Mouse (Mus musculus) limb, embryonic 13.5 days (tissue): ENCODE results near the gene Gm10318. TPM values are rescaled to one million over a fixed set of nuclear protein-coding genes. Genes with fewer than 3 reads are reported as not detected.

Experiments
- ATAC-seq: fragments of 200-750 bp; cut with Nextera tagmentation; 2 replicates; pipeline ENCODE4 v1.8.0; 2017; ENCODE audit warnings: low read depth, moderate number of reproducible peaks, moderate TSS enrichment; ENCODE audit not compliant: low FRiP score
- H3K27ac ChIP-seq: fragments of 300-500 bp; sonication (generic); 2 replicates; pipeline ENCODE4 v1.5.1; 2015; ENCODE audit warnings: inconsistent platforms, mild to moderate bottlenecking, moderate library complexity
- H3K27me3 ChIP-seq: fragments of 300-500 bp; sonication (generic); 2 replicates; pipeline ENCODE4 v1.6.1; 2015; ENCODE audit warnings: mild to moderate bottlenecking, inconsistent platforms
- H3K36me3 ChIP-seq: fragments of 300-500 bp; sonication (generic); 2 replicates; pipeline ENCODE4 v1.6.1; 2015; ENCODE audit warnings: inconsistent platforms, mild to moderate bottlenecking, moderate library complexity
- H3K4me1 ChIP-seq: fragments of 300-500 bp; sonication (generic); 2 replicates; pipeline ENCODE4 v1.6.1; 2015; ENCODE audit warnings: inconsistent platforms
- H3K4me2 ChIP-seq: fragments of 300-500 bp; sonication (generic); replicated peaks from 2 replicates; pipeline ENCODE4 v1.6.1; 2015; ENCODE audit warnings: inconsistent platforms, mild to moderate bottlenecking, moderate library complexity
- H3K4me3 ChIP-seq: fragments of 300-500 bp; sonication (generic); 2 replicates; pipeline ENCODE4 v1.5.1; 2015; ENCODE audit warnings: moderate library complexity, mild to moderate bottlenecking, inconsistent platforms
- H3K9ac ChIP-seq: fragments of 300-500 bp; sonication (generic); 2 replicates; pipeline ENCODE4 v1.6.1; 2015; ENCODE audit warnings: mild to moderate bottlenecking, inconsistent platforms
- H3K9me3 ChIP-seq: fragments of 300-500 bp; sonication (generic); 2 replicates; pipeline ENCODE4 v1.6.1; 2016; ENCODE audit warnings: inconsistent platforms
- WGBS: fragments of 180-500 bp; shearing (Covaris S2); methylation state at CpG from one replicate; pipeline ENCODE4 v1.1.7; 2015; 5-methylcytosine and 5-hydroxymethylcytosine counted together
- polyA plus RNA-seq: library from polyadenylated mRNA; unstranded; fragments of >200 nt; fragmentation: Nextera tagmentation; extraction: Ambion mirVana; gene quantifications from 2 replicates; pipeline ENCODE4 v1.2.1, GENCODE M21; 2015

Gene Gm10318
- not detected in 2 replicates for polyA plus RNA-seq

GRCm38 (mm10) chr10:77852559-77852958 is at the start of gene Gm10318:
Gm10318 (plus strand) TSS chr10:77852859.
- Histone ChIP-seq H3K27ac (no peak within 1 kb of the TSS), H3K9me3 (no peaks in the 10 kb centered on the region), H3K27me3 (no peaks in the 10 kb centered on the region), H3K9ac (no peak within 1 kb of the TSS), H3K4me2 (no peak within 1 kb of the TSS), H3K4me1 (no peaks in the 10 kb centered on the region), H3K36me3 (no peaks in the 10 kb centered on the region), H3K4me3 (no peak within 1 kb of the TSS)
- WGBS, result 68% methylated on average over 9 of the region's 9 CpGs
- ATAC-seq, result no peak

DNA sequence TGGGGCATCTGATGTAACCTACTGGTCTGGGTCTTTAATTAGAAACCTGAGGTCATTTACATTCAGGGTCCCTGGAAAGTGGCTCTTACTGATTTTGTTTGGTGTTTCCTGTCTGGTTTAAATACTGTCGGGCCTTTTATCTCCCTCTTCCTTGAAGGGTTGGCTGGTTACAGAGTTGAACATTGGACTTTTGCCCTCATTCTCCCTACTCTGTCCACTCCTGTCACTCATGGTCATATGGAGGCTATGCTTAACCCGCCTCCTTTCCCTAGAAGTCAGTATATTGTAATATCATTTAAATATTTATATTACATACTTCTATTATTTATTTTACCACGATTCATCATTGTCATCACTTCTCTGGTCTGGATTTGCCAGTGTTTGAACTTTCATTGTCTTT is 48.6 kb upstream of the Gm10318 start:
- Histone ChIP-seq H3K36me3 (no peaks in the 10 kb centered on the region), H3K4me3 (no peak overlapping the region), H3K4me2 (no peak overlapping the region), H3K27me3 (no peaks in the 10 kb centered on the region), H3K9me3 (no peaks in the 10 kb centered on the region; the same call in 1 of the 2 replicates), H3K9ac (no peak overlapping the region), H3K27ac (no peak overlapping the region), H3K4me1 (peaks cover 2% of the 10 kb centered on the region; the same call in 1 of the 2 replicates)
- no peak for ATAC-seq
- 72% methylated on average over 3 of the region's 3 CpGs for WGBS

- ATAC-seq, result no peak
- WGBS, result 63% methylated on average over 5 of the region's 5 CpGs
- no peaks in the 10 kb centered on the region for H3K36me3 ChIP-seq
- H3K4me3 ChIP-seq, result no peak within 1 kb of the TSS
- no peak within 1 kb of the TSS for H3K9ac ChIP-seq
- no peak within 1 kb of the TSS for H3K27ac ChIP-seq
- no peak within 1 kb of the TSS for H3K4me2 ChIP-seq
- H3K27me3 ChIP-seq, result no peaks in the 10 kb centered on the region
- H3K9me3 ChIP-seq, result peaks cover 8% of the 10 kb centered on the region; the same call in 1 of the 2 replicates
- H3K4me1 ChIP-seq, result no peaks in the 10 kb centered on the region
These were observed 40.9 kb upstream of the Gm10318 start, which contains the start of gene Gm9507 for GRCm38 (mm10) chr10:77811743-77812142. Gm9507 (minus strand) TSS chr10:77811843.

- Histone ChIP-seq H3K9me3 (0 out of 2 replicates have a peak, but pooled peaks cover 8% of the 10 kb centered on the region), H3K9ac (no peak within 1 kb of the TSS), H3K36me3 (no peaks in the 10 kb centered on the region), H3K27ac (no peak within 1 kb of the TSS), H3K27me3 (no peaks in the 10 kb centered on the region), H3K4me2 (no peak within 1 kb of the TSS), H3K4me1 (no peaks in the 10 kb centered on the region), H3K4me3 (no peak within 1 kb of the TSS)
- ATAC-seq, result no peak
- WGBS, result 58% methylated on average over 4 of the region's 4 CpGs
These were observed 38.3 kb upstream of the Gm10318 start, which contains the start of gene Gm2696 for GRCm38 (mm10) chr10:77814382-77814781. Gm2696 (plus strand) TSS chr10:77814682.

DNA sequence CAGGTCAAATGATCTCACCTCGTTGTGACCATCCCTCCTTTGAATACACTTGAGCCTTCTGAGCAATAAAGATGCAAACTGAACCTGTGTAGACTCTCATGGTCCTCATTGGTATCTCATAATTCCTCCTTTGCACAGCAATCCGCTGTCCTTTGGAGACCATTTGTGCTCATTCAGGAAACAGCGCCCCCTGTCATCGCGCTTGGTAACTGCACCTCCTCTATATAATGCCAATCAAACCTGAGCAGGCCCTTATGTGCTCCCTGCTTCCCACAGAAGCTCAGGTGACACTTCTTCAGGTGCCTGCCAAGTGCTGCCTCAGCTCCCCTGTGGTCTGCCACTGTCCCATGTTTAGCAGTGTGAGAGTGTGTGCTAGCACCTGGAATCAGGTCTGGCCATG is 37.1 kb upstream of the Gm10318 start:
- no peaks in the 10 kb centered on the region for H3K36me3 ChIP-seq
- H3K4me3 ChIP-seq, result no peak overlapping the region
- 25% methylated on average over 5 of the region's 5 CpGs for WGBS
- H3K4me2 ChIP-seq, result no peak overlapping the region
- no peak for ATAC-seq
- no peaks in the 10 kb centered on the region for H3K27me3 ChIP-seq
- H3K9me3 ChIP-seq, result no peaks in the 10 kb centered on the region
- H3K9ac ChIP-seq, result no peak overlapping the region
- H3K27ac ChIP-seq, result no peak overlapping the region
- no peaks in the 10 kb centered on the region for H3K4me1 ChIP-seq

DNA sequence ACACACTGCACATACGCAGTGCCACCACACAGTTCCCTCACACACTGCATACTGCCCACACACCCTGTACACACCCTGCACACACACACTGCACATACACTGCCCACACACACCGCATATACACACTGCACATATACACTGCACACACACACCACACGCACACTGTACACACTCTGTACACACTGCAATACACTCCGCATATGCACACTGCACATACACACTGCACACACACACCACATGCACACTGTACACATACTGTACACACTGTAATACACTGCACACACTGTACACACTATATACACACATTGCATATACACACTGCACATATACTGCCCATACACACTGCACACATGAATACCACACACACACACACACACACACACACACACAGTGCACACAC is 34.1 kb upstream of the Gm10318 start:
- ATAC-seq, result no peak
- Histone ChIP-seq H3K36me3 (no peaks in the 10 kb centered on the region), H3K4me1 (no peaks in the 10 kb centered on the region), H3K27ac (no peak overlapping the region), H3K9me3 (0 out of 2 replicates have a peak, but pooled peaks cover 2% of the 10 kb centered on the region), H3K27me3 (no peaks in the 10 kb centered on the region), H3K4me2 (no peak overlapping the region), H3K9ac (no peak overlapping the region), H3K4me3 (no peak overlapping the region)
- 95% methylated on average over 4 of the region's 4 CpGs for WGBS

DNA sequence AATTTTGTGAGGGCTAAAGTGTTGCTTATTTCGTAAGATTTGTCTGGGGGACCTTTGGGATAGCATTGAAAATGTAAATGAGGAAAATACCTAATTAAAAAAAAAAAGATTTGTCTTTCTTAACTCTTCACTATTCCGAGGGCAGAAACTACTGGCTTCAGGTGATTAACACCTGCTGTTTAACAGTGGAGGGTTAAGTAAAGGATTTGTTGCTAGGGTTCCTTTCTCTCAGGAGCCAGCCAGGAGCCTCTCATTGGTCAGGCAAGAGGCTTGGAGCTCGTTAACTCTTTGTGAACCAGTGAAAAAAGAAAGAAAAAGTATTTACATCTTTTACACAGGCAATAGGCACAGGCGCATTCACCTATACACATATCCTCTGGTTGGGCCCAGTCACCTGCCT is 33.5 kb upstream of the Gm10318 start:
- WGBS, result 30% methylated on average over 4 of the region's 4 CpGs
- ATAC-seq, result no peak
- H3K27me3 ChIP-seq, result no peaks in the 10 kb centered on the region

DNA sequence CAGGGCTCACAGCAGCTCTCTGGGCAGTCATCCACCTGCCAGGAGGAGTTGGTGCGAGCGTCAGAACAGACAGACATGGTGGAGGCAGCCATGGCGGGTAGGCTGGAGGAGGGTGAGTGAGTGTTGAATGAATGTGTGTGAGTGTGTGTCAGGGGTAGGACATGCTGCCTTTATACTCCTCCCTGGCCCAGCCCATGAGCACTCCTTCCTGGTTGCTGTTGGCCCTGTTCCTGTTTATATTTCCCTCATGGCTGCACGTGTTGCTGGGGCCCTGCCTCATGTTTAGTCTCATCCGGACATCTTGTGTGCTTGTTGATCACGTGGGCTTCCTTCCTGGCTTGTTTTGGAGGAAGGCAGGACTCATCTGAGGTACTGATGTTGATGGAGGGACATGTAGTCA is 25.7 kb upstream of the Gm10318 start, which contains the start of gene Krtap10-4:
TSS of gene Krtap10-4 (minus strand) at position 145 of the 400 bp plus-strand sequence.
- WGBS, result 72% methylated on average over 6 of the region's 6 CpGs
- Histone ChIP-seq H3K9me3 (0 out of 2 replicates have a peak, but pooled peaks cover 7% of the 10 kb centered on the region), H3K4me1 (no peaks in the 10 kb centered on the region), H3K27ac (no peak within 1 kb of the TSS), H3K36me3 (no peaks in the 10 kb centered on the region), H3K9ac (no peak within 1 kb of the TSS), H3K27me3 (no peaks in the 10 kb centered on the region), H3K4me3 (no peak within 1 kb of the TSS), H3K4me2 (no peak within 1 kb of the TSS)
- ATAC-seq, result no peak

More for the DNA sequence above, 33.5 kb upstream of the Gm10318 start:
- Histone ChIP-seq H3K36me3 (no peaks in the 10 kb centered on the region), H3K9ac (no peak overlapping the region), H3K4me1 (no peaks in the 10 kb centered on the region), H3K4me2 (no peak overlapping the region), H3K9me3 (0 out of 2 replicates have a peak, but pooled peaks cover 7% of the 10 kb centered on the region), H3K4me3 (no peak overlapping the region), H3K27ac (no peak overlapping the region)

DNA sequence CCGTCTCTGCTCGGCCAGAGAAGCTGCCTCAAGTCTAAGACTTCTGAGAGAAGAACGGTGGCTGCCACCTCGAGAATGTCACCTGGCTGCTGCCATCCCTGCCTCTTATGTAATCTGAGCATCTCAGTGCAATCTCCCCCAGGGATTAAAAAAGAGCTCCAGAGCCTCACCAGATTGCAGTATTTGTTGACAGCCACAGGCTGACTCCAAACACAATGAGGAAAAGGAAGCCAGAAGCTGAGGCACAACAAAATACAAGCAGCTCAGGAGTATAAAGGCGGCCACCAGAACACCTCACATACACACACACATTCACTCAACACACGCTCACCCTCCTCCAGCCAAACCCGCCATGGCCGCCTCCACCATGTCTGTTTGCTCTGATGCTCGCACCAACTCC is 17.0 kb upstream of the Gm10318 start, which contains the start of gene Krtap10-10:
TSS of gene Krtap10-10 (plus strand) at position 301 of the 400 bp plus-strand sequence.
- no peaks in the 10 kb centered on the region for H3K27me3 ChIP-seq
- 67% methylated on average over 9 of the region's 9 CpGs for WGBS
- no peak for ATAC-seq
- H3K4me1 ChIP-seq, result no peaks in the 10 kb centered on the region
- H3K36me3 ChIP-seq, result no peaks in the 10 kb centered on the region
- no peaks in the 10 kb centered on the region for H3K9me3 ChIP-seq
- H3K9ac ChIP-seq, result no peak within 1 kb of the TSS
- no peak within 1 kb of the TSS for H3K27ac ChIP-seq
- H3K4me2 ChIP-seq, result no peak within 1 kb of the TSS
- H3K4me3 ChIP-seq, result no peak within 1 kb of the TSS

DNA sequence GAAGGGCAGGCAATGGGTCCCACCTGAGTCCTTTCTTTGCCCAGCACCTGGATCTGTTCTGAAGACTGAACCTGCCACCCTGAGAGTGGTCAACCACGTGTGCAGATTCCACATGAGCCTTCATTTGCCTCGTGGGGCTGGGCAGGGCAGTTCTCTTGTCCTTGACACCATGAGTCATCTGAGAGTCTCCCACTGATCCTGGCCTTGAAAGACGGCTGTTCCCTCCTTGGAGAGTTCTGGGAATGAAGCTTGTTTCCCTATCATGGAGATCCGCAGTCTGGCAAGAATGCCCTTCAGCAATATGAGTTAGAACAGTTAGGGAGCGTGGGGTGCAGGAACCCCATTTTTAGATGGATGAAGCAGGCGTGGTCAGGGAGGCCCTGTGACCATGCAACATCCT is 13.7 kb upstream of the Gm10318 start:
- Histone ChIP-seq H3K4me2 (no peak overlapping the region), H3K4me1 (no peaks in the 10 kb centered on the region), H3K36me3 (no peaks in the 10 kb centered on the region), H3K27ac (no peak overlapping the region), H3K4me3 (no peak overlapping the region), H3K9me3 (peaks cover 17% of the 10 kb centered on the region; the same call in 1 of the 2 replicates), H3K27me3 (no peaks in the 10 kb centered on the region), H3K9ac (no peak overlapping the region)
- 75% methylated on average over 6 of the region's 6 CpGs for WGBS
- ATAC-seq, result no peak

GRCm38 (mm10) chr10:77846503-77846902 is 6.2 kb upstream of the Gm10318 start, which contains the start of gene Gm36176:
Gm36176 (plus strand) TSS chr10:77846803.
- Histone ChIP-seq H3K4me3 (no peak within 1 kb of the TSS), H3K36me3 (no peaks in the 10 kb centered on the region), H3K4me1 (no peaks in the 10 kb centered on the region), H3K9me3 (peaks cover 22% of the 10 kb centered on the region; the same call in 1 of the 2 replicates), H3K27ac (no peak within 1 kb of the TSS), H3K4me2 (no peak within 1 kb of the TSS), H3K27me3 (no peaks in the 10 kb centered on the region), H3K9ac (no peak within 1 kb of the TSS)
- ATAC-seq, result no peak
- 61% methylated on average over 3 of the region's 3 CpGs for WGBS

DNA sequence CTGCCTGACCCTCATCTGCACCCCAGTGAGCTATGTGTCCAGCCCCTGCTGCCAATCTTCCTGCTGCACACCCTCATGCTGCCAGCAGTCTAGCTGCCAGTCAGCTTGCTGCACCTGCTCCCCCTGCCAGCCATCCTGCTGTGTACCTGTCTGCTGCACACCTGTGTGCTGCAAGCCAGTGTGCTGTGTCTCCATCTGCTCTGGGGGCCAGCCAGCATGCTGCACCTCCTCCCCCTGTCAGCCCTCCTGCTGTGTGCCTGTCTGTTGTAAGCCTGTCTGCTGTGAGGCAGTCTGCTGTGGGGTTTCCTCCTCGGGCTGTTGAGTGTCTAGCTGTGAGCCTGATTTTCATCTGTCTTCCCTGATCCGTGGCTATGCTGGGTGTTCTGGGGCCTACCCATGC is 5.7 kb upstream of the Gm10318 start:
- WGBS, result 22% methylated on average over 2 of the region's 2 CpGs
- H3K4me1 ChIP-seq, result no peaks in the 10 kb centered on the region
- no peaks in the 10 kb centered on the region for H3K27me3 ChIP-seq
- H3K36me3 ChIP-seq, result no peaks in the 10 kb centered on the region
- H3K9ac ChIP-seq, result no peak overlapping the region
- H3K4me2 ChIP-seq, result no peak overlapping the region
- H3K4me3 ChIP-seq, result no peak overlapping the region
- H3K27ac ChIP-seq, result no peak overlapping the region
- ATAC-seq, result no peak
- peaks cover 22% of the 10 kb centered on the region; the same call in 1 of the 2 replicates for H3K9me3 ChIP-seq

GRCm38 (mm10) chr10:77847538-77847937 is 5.1 kb upstream of the Gm10318 start:
- Histone ChIP-seq H3K4me1 (no peaks in the 10 kb centered on the region), H3K27ac (no peak overlapping the region), H3K4me3 (no peak overlapping the region), H3K27me3 (no peaks in the 10 kb centered on the region), H3K36me3 (no peaks in the 10 kb centered on the region), H3K9ac (no peak overlapping the region), H3K9me3 (peaks cover 22% of the 10 kb centered on the region; the same call in 1 of the 2 replicates), H3K4me2 (no peak overlapping the region)
- WGBS, result 84% methylated on average over 2 of the region's 2 CpGs
- no peak for ATAC-seq
